Mouse (Mus musculus) ES-Bruce4 (cell line): ENCODE measurements around the gene G3bp2. TPM values are rescaled to one million over a fixed set of nuclear protein-coding genes. Genes with fewer than 3 reads are reported as not detected.

Experiments
- H3K27ac ChIP-seq: 2 replicates; pipeline ENCODE4 v1.5.1; 2012; ENCODE audit warnings: low read length, inconsistent platforms; ENCODE audit not compliant: insufficient read depth
- H3K27me3 ChIP-seq: 2 replicates; pipeline ENCODE4 v1.6.1; 2012; ENCODE audit warnings: mild to moderate bottlenecking, low read length, inconsistent platforms; ENCODE audit not compliant: control insufficient read depth, poor library complexity, insufficient read depth, severe bottlenecking
- H3K36me3 ChIP-seq: 2 replicates; pipeline ENCODE4 v1.6.1; 2012; ENCODE audit warnings: inconsistent platforms, mild to moderate bottlenecking, low read length, moderate library complexity; ENCODE audit not compliant: control insufficient read depth, poor library complexity, insufficient read depth, severe bottlenecking
- H3K4me1 ChIP-seq: one replicate; pipeline ENCODE4 v1.8.1; 2011; ENCODE audit warnings: low read length; ENCODE audit not compliant: control insufficient read depth, insufficient read depth
- H3K4me3 ChIP-seq: 2 replicates; pipeline ENCODE4 v1.5.1; 2011; ENCODE audit warnings: low read depth, mild to moderate bottlenecking, low read length
- H3K9ac ChIP-seq: 2 replicates; pipeline ENCODE4 v1.6.1; 2012; ENCODE audit warnings: low read depth, mild to moderate bottlenecking, inconsistent platforms; ENCODE audit not compliant: poor library complexity, severe bottlenecking
- H3K9me3 ChIP-seq: replicated peaks from 2 replicates; pipeline ENCODE4 v1.6.1; 2012; ENCODE audit warnings: mild to moderate bottlenecking, low read length, inconsistent platforms; ENCODE audit not compliant: control insufficient read depth, poor library complexity, insufficient read depth, severe bottlenecking
- CTCF ChIP-seq: IDR thresholded peaks from one replicate; pipeline ENCODE4 v1.8.1; 2011; ENCODE audit warnings: low read depth, low read length
- EP300 ChIP-seq: IDR thresholded peaks from 2 replicates; pipeline ENCODE4 v1.6.1; 2011; ENCODE audit warnings: low read depth, low read length; ENCODE audit not compliant: insufficient read depth
- POLR2A ChIP-seq: IDR thresholded peaks from one replicate; pipeline ENCODE4 v1.8.1; 2011; ENCODE audit warnings: low read length; ENCODE audit not compliant: insufficient read depth
- polyA plus RNA-seq: library from polyadenylated mRNA; stranded (reverse); fragments of >200 nt; gene quantifications from 2 replicates; pipeline ENCODE4 v1.2.4, GENCODE M21; 2011; ENCODE audit warnings: low read depth; ENCODE audit not compliant: missing spikeins, insufficient read depth, insufficient read length

Gene G3bp2
- polyA plus RNA-seq, 1 experiment = 213 TPM

DNA sequence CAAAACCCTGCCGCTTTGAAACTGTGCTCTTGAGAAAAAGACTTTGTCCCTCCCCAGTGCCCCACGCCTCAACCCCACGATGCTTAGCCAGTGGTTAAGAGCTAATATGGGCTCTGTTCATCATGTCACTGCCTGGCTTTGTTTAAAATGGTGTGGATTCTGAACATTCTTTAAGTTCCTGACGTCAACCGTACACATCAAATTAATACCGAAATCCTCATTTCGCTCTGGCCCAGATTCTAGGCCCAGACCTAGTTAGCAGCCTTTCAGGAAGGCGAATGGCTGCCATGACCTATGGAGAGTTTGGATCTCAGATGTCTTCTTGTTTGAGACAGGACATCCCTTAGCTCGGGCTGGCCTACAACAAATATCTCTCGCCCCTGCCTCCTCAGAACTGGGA lies 44.2 kb upstream of the G3bp2 start:
- Histone ChIP-seq H3K27ac (peak overlapping the region; percentile 62), H3K27me3 (no peaks in the 10 kb centered on the region), H3K4me1 (peaks cover 4% of the 10 kb centered on the region), H3K4me3 (peak overlapping the region; percentile 32), H3K9ac (peak overlapping the region; percentile 78), H3K9me3 (no peaks in the 10 kb centered on the region), H3K36me3 (no peaks in the 10 kb centered on the region)
- TF ChIP-seq EP300 (no peak), CTCF (no peak), POLR2A (no peak)

DNA sequence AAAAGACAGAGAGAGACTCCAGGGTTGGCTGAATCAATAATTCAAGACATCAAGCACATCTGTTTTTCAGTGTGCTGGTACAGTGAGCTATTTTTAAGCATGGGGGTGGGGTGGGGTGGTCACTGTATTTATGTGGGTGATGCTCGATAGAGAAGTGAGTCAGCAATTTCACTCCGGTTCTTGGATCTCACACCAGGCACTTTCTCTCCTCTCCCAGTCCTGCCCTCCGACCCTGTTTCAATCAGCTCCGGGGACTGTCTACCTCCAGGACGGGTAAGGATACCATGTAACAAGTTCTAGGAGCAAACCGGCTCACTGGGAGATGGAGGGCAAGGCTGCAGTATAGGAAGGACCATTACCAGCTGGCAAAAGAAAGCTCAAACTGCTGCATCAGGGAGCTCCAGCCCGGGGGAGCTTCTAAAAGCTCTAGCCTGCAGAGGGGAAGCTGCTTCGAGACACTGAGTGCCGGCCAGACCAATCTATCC lies 43.7 kb upstream of the G3bp2 start:
- TF ChIP-seq EP300 (no peak), POLR2A (no peak), CTCF (no peak)
- H3K36me3 ChIP-seq = no peaks in the 10 kb centered on the region
- no peaks in the 10 kb centered on the region for H3K27me3 ChIP-seq
- peak overlapping the region; percentile 32 for H3K4me3 ChIP-seq
- peak overlapping the region; percentile 78 for H3K9ac ChIP-seq
- H3K9me3 ChIP-seq = no peaks in the 10 kb centered on the region
- peaks cover 4% of the 10 kb centered on the region for H3K4me1 ChIP-seq
- H3K27ac ChIP-seq = peak overlapping the region; percentile 62

DNA sequence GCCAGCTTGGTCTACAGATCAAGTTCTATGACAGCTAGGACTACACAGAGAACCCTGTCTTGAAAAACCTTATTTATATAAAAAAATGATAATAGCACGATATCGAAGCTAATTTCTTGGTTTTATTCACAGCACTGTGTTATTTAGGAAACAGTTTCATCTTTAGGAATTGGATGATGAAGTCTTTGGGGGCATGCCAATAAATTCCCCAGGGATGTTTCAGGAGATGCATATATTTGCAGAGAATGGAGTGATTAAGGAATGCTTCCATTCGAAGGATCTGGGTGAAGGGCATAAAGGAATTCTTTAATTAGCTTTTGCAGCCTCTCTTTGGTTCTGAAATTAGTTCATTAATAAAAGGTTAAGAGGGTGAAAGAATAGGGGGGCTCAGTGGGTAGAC lies 41.9 kb upstream of the G3bp2 start:
- H3K36me3 ChIP-seq = no peaks in the 10 kb centered on the region
- TF ChIP-seq POLR2A = no peak
- no peak for TF ChIP-seq CTCF
- TF ChIP-seq EP300 = no peak
- no peak overlapping the region for H3K9ac ChIP-seq
- H3K4me3 ChIP-seq = no peak overlapping the region
- peaks cover 4% of the 10 kb centered on the region for H3K4me1 ChIP-seq
- H3K27me3 ChIP-seq = no peaks in the 10 kb centered on the region
- no peak overlapping the region for H3K27ac ChIP-seq
- H3K9me3 ChIP-seq = no peaks in the 10 kb centered on the region

DNA sequence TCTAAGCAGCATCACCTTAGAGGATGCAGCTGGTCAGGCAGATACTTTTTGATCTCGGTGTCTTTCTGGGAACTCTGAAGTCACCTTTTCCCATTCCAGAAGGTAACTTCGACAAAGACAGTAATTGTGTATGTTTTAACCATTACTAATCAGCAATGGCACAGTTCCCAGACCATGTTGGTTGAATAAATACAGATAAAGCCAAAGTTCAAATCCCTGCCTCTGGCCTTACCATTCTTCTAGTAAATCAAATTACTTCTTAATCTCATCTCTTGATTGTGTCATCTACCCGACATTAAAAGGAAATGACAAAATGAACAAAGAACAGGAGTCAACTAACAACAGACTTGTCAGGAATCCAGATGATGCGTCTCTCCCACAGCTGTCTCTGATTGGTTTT lies 38.1 kb upstream of the G3bp2 start:
- Histone ChIP-seq H3K27ac (no peak overlapping the region), H3K4me3 (no peak overlapping the region), H3K9me3 (no peaks in the 10 kb centered on the region), H3K9ac (no peak overlapping the region), H3K27me3 (no peaks in the 10 kb centered on the region), H3K36me3 (no peaks in the 10 kb centered on the region), H3K4me1 (no peaks in the 10 kb centered on the region)
- no peak for TF ChIP-seq EP300
- TF ChIP-seq POLR2A = no peak
- no peak for TF ChIP-seq CTCF

DNA sequence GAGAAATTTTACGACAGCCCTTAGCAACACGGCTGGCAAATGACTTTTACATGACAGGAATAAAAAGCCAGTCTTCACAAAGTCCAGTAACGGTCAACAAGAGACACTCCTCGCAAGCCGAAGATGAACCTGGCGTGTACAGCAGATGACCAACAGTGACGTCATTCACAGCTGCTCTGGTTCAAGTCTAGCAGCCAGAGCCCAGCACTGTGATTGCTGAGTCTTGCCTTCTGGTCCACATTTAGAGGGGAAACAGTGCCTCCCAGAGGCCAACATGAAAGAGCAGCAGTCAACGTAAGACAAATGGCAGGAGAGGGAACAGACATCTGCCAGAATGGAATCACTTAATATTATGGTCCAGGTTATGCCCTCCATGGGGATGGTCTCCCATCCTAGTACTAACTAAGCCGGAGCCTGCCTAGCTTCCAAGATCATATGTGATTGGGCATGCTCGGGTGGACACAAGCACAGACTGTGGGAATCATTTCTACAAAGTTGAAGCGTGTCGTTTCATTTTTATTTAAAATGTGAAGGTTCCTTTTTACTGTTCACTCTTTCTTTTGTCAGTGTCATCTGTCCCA lies 34.4 kb upstream of the G3bp2 start:
- Histone ChIP-seq H3K9me3 (no peaks in the 10 kb centered on the region), H3K27ac (no peak overlapping the region), H3K36me3 (no peaks in the 10 kb centered on the region), H3K27me3 (no peaks in the 10 kb centered on the region), H3K9ac (no peak overlapping the region), H3K4me1 (no peaks in the 10 kb centered on the region), H3K4me3 (no peak overlapping the region)
- no peak for TF ChIP-seq POLR2A
- peak; percentile 90 for TF ChIP-seq CTCF
- 0 out of 2 replicates have a peak, but pooled peaks have one; percentile 31 for TF ChIP-seq EP300

DNA sequence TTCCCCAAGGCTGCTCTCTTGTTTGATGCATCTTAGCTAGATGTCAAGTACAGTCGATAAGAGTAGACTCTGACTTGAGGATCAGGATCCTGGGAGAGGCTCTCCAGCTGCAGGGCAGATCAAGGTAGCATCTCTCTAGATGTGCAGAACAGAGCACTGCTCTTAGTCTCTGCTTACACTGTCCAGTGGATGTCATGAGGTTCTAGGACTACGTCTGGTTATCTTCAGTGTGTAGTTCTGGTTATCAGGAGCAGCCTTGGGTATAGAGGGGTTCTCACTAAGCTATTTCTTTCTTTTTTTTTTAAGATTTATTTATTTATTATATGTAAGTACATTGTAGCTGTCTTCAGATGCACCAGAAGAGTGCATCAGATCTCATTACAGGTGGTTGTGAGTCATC lies 31.4 kb upstream of the G3bp2 start:
- no peaks in the 10 kb centered on the region for H3K4me1 ChIP-seq
- TF ChIP-seq POLR2A = no peak
- no peak for TF ChIP-seq EP300
- TF ChIP-seq CTCF = no peak

More for the DNA sequence above, 31.4 kb upstream of the G3bp2 start:
- no peak overlapping the region for H3K4me3 ChIP-seq
- no peak overlapping the region for H3K9ac ChIP-seq
- no peaks in the 10 kb centered on the region for H3K27me3 ChIP-seq
- no peak overlapping the region for H3K27ac ChIP-seq
- no peaks in the 10 kb centered on the region for H3K9me3 ChIP-seq
- no peaks in the 10 kb centered on the region for H3K36me3 ChIP-seq
